Mouse (Mus musculus): ENCODE results near the gene Sox21. TPM values are rescaled to one million over a fixed set of nuclear protein-coding genes. Genes with fewer than 3 reads are reported as not detected.

Sox21 gene
- polyA plus RNA-seq, 1 experiment from 2014 or later, result 0.09 TPM

DNA sequence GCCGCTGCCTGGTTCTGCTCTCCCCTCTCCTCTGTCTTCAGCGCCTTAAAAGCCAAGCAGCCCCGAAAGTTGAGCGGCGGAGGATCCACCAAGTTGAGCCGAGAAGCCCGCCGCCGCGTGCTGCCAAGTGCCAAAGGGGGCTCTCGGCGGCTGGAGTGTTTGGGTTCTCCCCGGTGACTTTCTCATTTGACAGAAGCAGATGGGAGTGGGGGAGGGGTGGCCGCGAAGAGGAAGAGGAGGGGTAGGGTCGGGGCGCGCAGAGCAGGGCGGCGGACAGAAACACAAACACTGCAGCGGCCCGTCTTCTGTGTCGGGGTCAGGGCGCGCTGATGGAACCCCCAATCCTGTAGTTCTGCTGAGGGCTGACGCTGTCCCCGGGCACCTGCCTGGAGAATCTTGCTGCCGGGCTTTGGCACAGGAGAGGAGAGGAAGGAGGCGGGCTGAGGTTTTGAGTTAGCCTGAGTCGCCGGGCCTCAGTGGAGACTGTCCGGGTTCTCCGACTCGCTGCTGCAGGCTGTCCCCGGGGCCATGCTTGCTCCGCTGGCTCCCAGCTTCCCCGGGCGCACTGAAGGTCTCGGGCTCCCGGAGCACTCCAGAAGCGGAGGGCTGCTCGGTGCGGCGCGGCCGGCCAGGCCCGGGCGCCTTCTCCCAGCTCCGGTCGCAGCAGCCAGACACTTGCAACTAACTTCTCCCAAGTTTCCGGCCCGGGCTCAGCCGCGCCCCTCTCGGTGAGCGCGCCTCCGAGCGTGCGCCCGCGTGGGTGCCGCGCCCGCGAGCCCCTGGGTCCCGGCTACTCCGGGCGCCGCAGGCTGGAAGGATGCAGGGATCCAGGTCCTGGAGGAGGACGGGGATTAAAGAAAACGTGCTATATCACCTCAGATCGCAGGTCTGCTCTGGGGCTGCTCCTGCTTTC lies 601 bp downstream of the Sox21 start:
- peak overlapping the region; percentile 42; the same call in 1 of the 2 replicates for H3K27ac ChIP-seq
- H3K9me3 ChIP-seq, result no peaks in the 10 kb centered on the region
- H3K27me3 ChIP-seq (ENCODE audit: insufficient read depth, poor library complexity, severe bottlenecking), result peaks cover 92% of the 10 kb centered on the region
- peaks cover 26% of the 10 kb centered on the region for H3K4me1 ChIP-seq
- WGBS, result under 1% methylated on average over 73 of the region's 73 CpGs
- H3K4me3 ChIP-seq, result peak overlapping the region; percentile 71
- no peaks in the 10 kb centered on the region for H3K36me3 ChIP-seq
- no peak for DNase-seq (ENCODE audit: low spot score)

DNA sequence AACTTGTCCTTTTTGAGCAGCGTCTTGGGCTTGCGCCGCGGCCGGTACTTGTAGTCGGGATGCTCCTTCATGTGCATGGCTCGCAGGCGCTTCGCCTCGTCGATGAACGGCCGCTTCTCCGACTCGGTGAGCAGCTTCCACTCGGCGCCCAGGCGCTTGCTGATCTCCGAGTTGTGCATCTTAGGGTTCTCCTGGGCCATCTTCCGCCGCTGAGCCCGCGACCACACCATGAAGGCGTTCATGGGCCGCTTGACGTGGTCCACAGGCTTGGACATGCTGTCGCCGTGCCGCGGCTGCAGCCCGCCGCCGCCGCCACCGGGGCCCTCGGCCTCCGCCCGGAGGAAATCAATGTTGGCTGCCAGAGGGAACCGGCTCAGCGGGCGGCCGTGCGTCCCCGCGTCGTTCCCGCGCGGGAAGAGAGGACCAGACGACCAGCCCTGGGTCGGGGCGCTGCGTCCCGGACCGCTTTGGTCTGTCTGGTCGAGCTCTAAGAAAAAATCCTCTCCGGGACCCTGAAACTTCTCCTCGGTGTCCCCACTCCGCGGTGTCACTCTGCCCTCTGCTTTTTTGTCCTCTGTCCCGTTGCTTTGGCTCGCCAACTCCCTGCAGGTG lies 1.4 kb downstream of the Sox21 start:
- H3K27me3 ChIP-seq (ENCODE audit: insufficient read depth, poor library complexity, severe bottlenecking), result peaks cover 93% of the 10 kb centered on the region
- WGBS, result under 1% methylated on average over 62 of the region's 62 CpGs
- DNase-seq (ENCODE audit: low spot score), result no peak
- no peak overlapping the region for H3K27ac ChIP-seq
- H3K4me3 ChIP-seq, result peak overlapping the region; percentile 71
- H3K9me3 ChIP-seq, result no peaks in the 10 kb centered on the region
- no peaks in the 10 kb centered on the region for H3K36me3 ChIP-seq
- H3K4me1 ChIP-seq, result peaks cover 30% of the 10 kb centered on the region

DNA sequence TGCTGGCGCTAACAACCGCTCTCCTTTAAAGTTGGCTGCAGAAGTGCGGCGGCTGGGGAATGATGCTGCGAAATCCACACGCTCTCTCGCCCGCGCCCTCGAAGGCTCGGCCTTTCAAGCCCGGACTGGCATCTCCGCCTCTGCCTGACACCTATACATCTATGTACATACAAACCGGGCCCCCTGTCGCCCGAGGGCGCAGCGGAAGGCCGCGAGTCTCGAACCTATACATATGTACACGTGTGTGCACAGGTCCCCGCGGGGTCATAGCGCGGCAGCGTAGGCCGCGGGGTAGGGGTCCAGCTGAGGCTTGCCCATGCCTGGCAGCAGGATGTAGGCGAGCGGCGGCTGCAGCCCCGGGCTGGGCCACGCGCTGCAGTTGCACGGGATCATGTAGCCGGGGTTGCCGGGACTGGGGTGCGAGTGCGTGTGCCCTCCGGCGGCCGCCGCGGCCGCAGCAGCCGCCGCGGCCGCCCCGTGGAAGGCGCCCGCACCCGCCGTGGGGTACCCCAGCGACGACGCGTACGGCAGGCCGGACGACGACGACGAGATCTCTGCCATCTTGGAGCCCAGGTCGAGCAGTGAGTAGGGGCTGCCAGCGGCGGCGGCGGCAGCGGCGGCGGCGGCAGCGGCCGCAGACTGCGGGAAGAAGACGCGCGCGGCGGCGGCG lies 2.2 kb downstream of the Sox21 start:
- Histone ChIP-seq H3K9me3 (no peaks in the 10 kb centered on the region), H3K27me3 (ENCODE audit: insufficient read depth, poor library complexity, severe bottlenecking) (peaks cover 93% of the 10 kb centered on the region), H3K27ac (no peak overlapping the region), H3K4me3 (peak overlapping the region; percentile 71), H3K36me3 (no peaks in the 10 kb centered on the region), H3K4me1 (peaks cover 30% of the 10 kb centered on the region)
- DNase-seq (ENCODE audit: low spot score), result no peak
- under 1% methylated on average over 84 of the region's 84 CpGs for WGBS

DNA sequence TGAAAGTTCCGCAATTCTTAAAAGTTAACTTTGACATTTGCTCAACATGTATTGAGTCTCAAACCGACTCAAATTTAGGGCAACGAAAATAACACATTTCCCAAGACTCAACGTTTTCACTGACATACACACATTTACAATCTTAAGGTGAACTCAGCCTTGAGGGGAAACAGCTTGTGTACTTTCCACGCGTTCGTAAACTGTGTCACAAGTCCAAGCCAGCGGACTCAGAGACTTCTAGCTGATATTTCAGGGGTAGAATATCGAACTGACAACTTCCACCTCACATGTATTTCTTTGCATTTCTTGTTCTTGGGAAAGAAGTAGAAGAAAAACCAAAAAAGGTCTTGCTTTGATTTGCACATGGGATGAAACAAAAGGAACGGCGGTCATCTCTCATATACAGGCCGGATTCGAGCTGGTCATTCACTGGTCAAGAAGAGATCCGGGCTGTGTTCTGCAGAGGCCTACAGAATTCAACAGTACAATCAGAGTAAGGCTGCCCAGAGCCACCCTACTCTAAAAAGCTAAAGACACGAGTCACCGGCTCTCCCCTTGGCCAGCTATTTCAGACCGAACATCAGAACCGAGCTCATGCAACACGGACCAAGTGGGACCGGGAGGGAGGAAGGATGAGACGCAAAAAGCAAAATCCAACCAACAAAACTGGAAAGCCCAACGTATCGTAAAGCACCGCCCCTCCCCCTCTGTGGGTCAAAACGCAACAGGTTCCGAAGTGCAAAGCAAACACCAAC lies 2.9 kb downstream of the Sox21 start:
- Histone ChIP-seq H3K4me1 (peaks cover 30% of the 10 kb centered on the region), H3K27ac (no peak overlapping the region), H3K36me3 (no peaks in the 10 kb centered on the region), H3K4me3 (peak overlapping the region; percentile 71), H3K27me3 (ENCODE audit: insufficient read depth, poor library complexity, severe bottlenecking) (peaks cover 93% of the 10 kb centered on the region), H3K9me3 (no peaks in the 10 kb centered on the region)
- no peak for DNase-seq (ENCODE audit: low spot score)
- WGBS, result 3% methylated on average over 26 of the region's 26 CpGs

DNA sequence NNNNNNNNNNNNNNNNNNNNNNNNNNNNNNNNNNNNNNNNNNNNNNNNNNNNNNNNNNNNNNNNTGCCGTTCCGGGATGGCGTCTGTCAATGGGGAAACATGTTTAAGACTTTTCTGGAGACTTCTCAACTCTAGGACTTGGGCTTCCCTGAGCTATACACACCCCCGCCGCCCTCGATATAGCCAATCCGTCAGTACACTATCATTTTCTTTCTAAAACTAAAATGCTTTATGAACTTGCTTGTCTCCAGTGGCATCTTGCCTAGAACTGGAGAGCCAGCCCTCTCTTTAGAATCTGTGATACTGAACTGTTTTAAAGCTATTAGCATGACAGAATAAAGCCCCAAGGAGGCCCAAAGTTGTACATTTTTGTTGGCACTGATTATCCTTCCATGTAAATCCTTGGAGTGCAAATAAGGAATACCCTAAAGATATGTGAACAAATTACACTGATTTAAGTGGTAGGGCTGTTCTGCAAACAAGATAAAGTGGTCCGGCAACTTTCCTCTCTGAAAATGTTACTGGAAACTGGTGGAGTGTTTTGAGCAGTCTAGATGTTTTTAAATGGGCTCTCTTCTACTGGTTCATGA lies 4.4 kb downstream of the Sox21 start:
- no peak overlapping the region for H3K4me3 ChIP-seq
- 3% methylated on average over 8 of the region's 8 CpGs for WGBS
- peaks cover 93% of the 10 kb centered on the region for H3K27me3 ChIP-seq (ENCODE audit: insufficient read depth, poor library complexity, severe bottlenecking)
- no peaks in the 10 kb centered on the region for H3K36me3 ChIP-seq
- peak; percentile 72 for DNase-seq (ENCODE audit: low spot score)
- no peak overlapping the region for H3K27ac ChIP-seq
- peaks cover 30% of the 10 kb centered on the region for H3K4me1 ChIP-seq
- no peaks in the 10 kb centered on the region for H3K9me3 ChIP-seq

DNA sequence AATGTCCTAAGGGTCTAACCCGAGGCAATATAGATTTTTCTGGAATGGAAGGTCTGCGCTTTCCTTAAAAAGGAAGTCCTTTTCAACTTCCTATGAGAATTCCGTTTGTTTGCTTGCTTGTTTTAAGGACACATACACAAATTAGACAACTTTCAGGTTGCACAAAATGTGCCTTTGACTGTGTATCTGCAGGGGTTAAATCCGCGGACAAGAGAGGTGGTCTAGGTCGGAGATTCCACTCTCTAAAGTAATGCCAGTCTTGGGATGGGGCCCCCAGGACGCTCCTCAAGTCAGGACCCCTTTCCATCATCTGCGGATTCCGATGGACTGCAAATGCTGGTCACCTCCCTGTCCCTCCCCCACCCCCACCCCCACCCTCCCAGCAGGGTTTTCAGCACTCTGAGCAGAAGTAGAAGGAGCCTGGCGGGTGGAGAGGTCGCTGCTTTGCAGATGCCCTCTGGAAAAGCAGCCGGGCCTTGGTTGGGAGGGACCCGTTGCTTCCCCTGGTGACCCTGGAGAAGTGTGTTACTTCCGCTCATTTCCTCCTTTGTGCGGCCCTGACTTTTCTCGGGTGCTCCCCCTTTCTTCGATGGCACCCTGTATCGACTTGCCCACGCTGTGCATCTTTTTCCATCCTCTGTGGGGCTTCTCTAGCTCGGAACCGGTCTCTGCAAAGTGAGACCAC lies 10.2 kb downstream of the Sox21 start:
- peaks cover 100% of the 10 kb centered on the region for H3K27me3 ChIP-seq (ENCODE audit: insufficient read depth, poor library complexity, severe bottlenecking)
- peak; percentile 64 for DNase-seq (ENCODE audit: low spot score)
- H3K36me3 ChIP-seq, result no peaks in the 10 kb centered on the region
- peaks cover 16% of the 10 kb centered on the region for H3K4me1 ChIP-seq
- 1% methylated on average over 21 of the region's 21 CpGs for WGBS
- no peak overlapping the region for H3K27ac ChIP-seq
- peak overlapping the region; percentile 35 for H3K4me3 ChIP-seq
- no peaks in the 10 kb centered on the region for H3K9me3 ChIP-seq

DNA sequence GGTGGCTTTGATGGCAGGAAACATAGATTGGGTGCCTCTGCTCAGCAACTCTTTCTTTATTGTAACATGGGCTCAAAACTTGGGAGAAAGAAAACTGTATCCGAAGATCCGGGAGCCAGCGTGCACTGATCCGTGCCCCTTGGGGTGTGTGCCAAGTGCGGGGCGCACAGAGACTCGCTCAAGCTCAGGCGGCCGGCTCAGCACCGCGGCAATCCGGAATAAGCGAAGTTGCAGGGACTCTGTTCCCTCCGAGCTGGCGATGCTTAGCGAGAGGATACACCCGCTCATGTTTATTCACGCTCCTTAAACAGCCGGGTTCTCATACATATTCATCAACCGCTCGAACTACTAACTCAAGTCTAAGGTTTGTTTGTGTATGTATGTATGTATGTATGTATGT lies 10.9 kb downstream of the Sox21 start:
- Histone ChIP-seq H3K27me3 (ENCODE audit: insufficient read depth, poor library complexity, severe bottlenecking) (peaks cover 95% of the 10 kb centered on the region), H3K36me3 (no peaks in the 10 kb centered on the region), H3K9me3 (no peaks in the 10 kb centered on the region), H3K4me1 (peaks cover 13% of the 10 kb centered on the region), H3K27ac (no peak overlapping the region), H3K4me3 (peak overlapping the region; percentile 35)
- under 1% methylated on average over 21 of the region's 21 CpGs for WGBS
- DNase-seq (ENCODE audit: low spot score), result peak; percentile 73

DNA sequence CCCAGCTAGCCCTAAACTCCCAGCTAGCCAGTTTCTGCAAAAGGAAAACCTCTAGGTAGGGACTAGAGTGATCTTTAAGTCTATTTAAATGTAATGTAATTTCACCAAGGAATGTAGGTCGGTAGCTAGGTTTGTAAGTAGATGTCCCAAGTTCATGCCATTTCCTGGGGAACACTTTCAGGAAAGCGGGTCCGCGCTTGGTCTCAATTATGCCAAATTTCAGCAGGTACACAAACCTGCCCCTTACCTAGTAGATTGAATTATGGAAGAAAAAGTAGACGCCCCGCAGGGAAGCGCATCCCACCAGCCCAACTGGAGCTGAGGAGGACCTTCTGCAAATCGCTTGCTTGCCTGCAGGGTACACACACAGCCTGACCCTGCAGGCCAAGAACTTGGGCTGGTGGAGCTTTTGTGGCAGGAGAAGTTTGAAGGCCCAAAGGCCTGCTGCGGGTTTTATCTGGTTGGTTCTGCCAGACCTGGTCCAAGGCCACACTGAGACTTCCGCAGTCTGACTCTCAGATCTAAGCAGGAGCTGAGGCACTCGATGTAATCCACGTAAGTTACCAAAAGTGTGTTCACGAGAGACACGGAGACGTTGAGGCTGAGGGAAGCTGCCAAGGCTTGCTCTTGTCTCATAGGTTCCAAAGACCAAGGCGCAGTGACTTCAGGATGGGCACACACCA lies 11.6 kb downstream of the Sox21 start:
- WGBS, result 9% methylated on average over 16 of the region's 16 CpGs
- peak overlapping the region; percentile 35; the same call in 1 of the 2 replicates for H3K4me3 ChIP-seq
- no peaks in the 10 kb centered on the region for H3K36me3 ChIP-seq
- DNase-seq (ENCODE audit: low spot score), result peak; percentile 72
- H3K4me1 ChIP-seq, result peaks cover 12% of the 10 kb centered on the region
- H3K27me3 ChIP-seq (ENCODE audit: insufficient read depth, poor library complexity, severe bottlenecking), result peaks cover 88% of the 10 kb centered on the region
- H3K9me3 ChIP-seq, result no peaks in the 10 kb centered on the region
- no peak overlapping the region for H3K27ac ChIP-seq

DNA sequence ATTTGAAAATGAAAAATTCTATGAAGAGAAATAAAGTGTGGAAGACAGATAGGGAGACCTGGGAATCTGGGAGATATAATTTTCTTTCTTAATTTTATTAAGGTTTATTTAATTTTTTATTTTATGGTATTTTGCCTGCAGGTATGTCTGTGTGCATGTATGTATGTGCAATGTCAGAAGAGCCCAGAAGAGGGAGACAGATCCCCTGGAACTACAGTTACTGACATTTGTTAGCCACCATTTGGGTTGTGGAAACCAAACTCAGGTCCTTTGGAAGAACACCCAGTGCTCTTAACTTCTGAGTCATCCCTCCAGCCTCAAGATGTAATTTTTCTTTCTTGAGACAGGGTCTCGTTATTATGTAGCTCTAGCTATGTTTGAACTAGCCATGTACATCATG lies 15.9 kb downstream of the Sox21 start:
- H3K4me3 ChIP-seq, result no peak overlapping the region
- H3K4me1 ChIP-seq, result peaks cover 7% of the 10 kb centered on the region
- no peak for DNase-seq (ENCODE audit: low spot score)
- H3K27me3 ChIP-seq (ENCODE audit: insufficient read depth, poor library complexity, severe bottlenecking), result peaks cover 63% of the 10 kb centered on the region
- H3K9me3 ChIP-seq, result no peaks in the 10 kb centered on the region
- no peaks in the 10 kb centered on the region for H3K36me3 ChIP-seq
- 80% methylated on average over 1 of the region's 1 CpGs for WGBS
- no peak overlapping the region for H3K27ac ChIP-seq

DNA sequence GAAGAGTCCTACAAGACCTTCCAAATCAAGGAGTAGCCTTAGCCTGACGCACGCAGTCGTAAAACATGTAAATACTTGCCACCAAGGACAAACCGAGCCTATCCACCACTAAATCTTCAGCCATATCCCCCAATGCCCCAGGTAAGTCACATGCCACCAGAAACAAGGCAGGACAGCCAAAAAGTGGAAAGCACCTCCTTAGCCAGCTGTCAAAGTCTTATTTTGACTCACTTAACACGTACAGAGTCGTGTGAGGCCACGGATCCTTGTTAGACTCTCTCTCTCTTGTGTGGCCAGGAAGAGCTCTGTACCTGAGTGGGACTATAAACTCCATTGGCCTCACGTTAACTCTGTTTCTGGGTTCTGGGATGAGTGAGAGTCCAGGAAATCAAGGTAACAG lies 20.0 kb downstream of the Sox21 start:
- no peak overlapping the region for H3K4me3 ChIP-seq
- no peak for DNase-seq (ENCODE audit: low spot score)
- peaks cover 35% of the 10 kb centered on the region for H3K27me3 ChIP-seq (ENCODE audit: insufficient read depth, poor library complexity, severe bottlenecking)
- no peaks in the 10 kb centered on the region for H3K4me1 ChIP-seq
- no peaks in the 10 kb centered on the region for H3K36me3 ChIP-seq
- H3K27ac ChIP-seq, result no peak overlapping the region
- 86% methylated on average over 8 of the region's 8 CpGs for WGBS
- H3K9me3 ChIP-seq, result no peaks in the 10 kb centered on the region

DNA sequence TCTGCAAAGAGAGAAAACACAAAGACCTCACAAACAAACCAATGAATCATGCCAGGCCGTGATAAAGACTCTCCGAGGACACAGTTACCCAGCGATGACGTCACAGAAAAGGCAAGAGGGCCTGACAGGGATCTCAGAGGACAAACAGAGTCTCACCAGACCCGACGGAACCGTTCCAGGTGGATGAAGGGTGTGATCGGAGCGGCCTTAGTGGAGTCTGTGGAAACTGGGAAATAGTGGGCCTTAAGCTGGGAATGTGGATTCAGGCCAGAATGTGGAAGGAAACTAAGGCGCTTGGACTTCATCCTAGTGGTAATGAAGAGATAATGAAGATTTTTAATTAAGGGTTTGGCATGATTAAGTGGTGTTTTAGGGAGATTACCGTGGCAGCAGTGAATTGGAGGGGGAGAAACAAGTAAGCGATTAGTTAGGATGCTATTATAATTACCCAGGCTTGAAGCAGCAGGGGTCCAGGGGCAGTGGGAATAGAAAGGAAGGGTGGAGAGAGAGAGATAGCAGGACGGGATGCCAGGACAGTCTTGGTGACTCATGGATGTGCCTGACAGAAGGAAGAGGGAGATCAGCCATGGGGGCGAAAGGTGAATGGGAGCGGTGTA lies 24.5 kb downstream of the Sox21 start:
- no peak overlapping the region for H3K4me3 ChIP-seq
- no peaks in the 10 kb centered on the region for H3K4me1 ChIP-seq
- WGBS, result 67% methylated on average over 15 of the region's 15 CpGs
- H3K36me3 ChIP-seq, result no peaks in the 10 kb centered on the region
- H3K27ac ChIP-seq, result no peak overlapping the region
- no peak for DNase-seq (ENCODE audit: low spot score)
- H3K27me3 ChIP-seq (ENCODE audit: insufficient read depth, poor library complexity, severe bottlenecking), result peaks cover 26% of the 10 kb centered on the region
- no peaks in the 10 kb centered on the region for H3K9me3 ChIP-seq
